Mouse (Mus musculus) heart, postnatal 0 days (tissue): ENCODE results near the gene Pglyrp2. TPM values are rescaled to one million over a fixed set of nuclear protein-coding genes. Genes with fewer than 3 reads are reported as not detected.

ENCODE experiments used
- ATAC-seq: fragments of 200-750 bp; cut with Nextera tagmentation; 2 replicates; pipeline ENCODE4 v1.8.0; 2017; ENCODE audit warnings: low read depth, moderate number of reproducible peaks, moderate library complexity; ENCODE audit not compliant: insufficient read depth
- DNase-seq: peaks from one replicate; pipeline ENCODE4 v3.0.0-alpha.2; 2016; ENCODE audit warnings: low spot score
- H3K27ac ChIP-seq: fragments of 300-500 bp; sonication (generic); 2 replicates; pipeline ENCODE4 v1.5.1; 2014; ENCODE audit warnings: low read depth, mild to moderate bottlenecking
- H3K27me3 ChIP-seq: fragments of 300-500 bp; sonication (generic); 2 replicates; pipeline ENCODE4 v1.6.1; 2014; ENCODE audit warnings: low read length, mixed read lengths; ENCODE audit not compliant: control insufficient read depth, insufficient read depth
- H3K36me3 ChIP-seq: fragments of 300-500 bp; sonication (generic); replicated peaks from 2 replicates; pipeline ENCODE4 v1.6.1; 2014; ENCODE audit warnings: low read length, mixed read lengths; ENCODE audit not compliant: control insufficient read depth, insufficient read depth
- H3K4me1 ChIP-seq: fragments of 300-500 bp; sonication (generic); 2 replicates; pipeline ENCODE4 v1.6.1; 2014; ENCODE audit warnings: antibody characterized with exemption; ENCODE audit not compliant: control insufficient read depth, insufficient read depth
- H3K4me2 ChIP-seq: fragments of 300-500 bp; sonication (generic); 2 replicates; pipeline ENCODE4 v1.6.1; 2014; ENCODE audit warnings: low read depth, mild to moderate bottlenecking, low read length, moderate library complexity
- H3K4me3 ChIP-seq: fragments of 300-500 bp; sonication (generic); 2 replicates; pipeline ENCODE4 v1.5.1; 2014; ENCODE audit warnings: low read depth, low read length
- H3K9ac ChIP-seq: fragments of 300-500 bp; sonication (generic); replicated peaks from 2 replicates; pipeline ENCODE4 v1.6.1; 2014; ENCODE audit warnings: low read depth, low read length, mixed read lengths
- H3K9me3 ChIP-seq: fragments of 300-500 bp; sonication (generic); replicated peaks from 2 replicates; pipeline ENCODE4 v1.6.1; 2016; ENCODE audit warnings: low read length; ENCODE audit not compliant: control insufficient read depth
- CTCF ChIP-seq: IDR thresholded peaks from 2 replicates; pipeline ENCODE4 v1.5.1; 2016; ENCODE audit warnings: antibody characterized with exemption, control low read depth, low read depth
- EP300 ChIP-seq: IDR thresholded peaks from 2 replicates; pipeline ENCODE4 v1.6.1; 2016; ENCODE audit warnings: antibody characterized with exemption, low read depth
- WGBS: fragments of 180-500 bp; shearing (Covaris S2); extraction: QIAGEN DNeasy Blood & Tissue Kit; methylation state at CpG from one replicate; pipeline ENCODE4 v1.1.7; 2014; 5-methylcytosine and 5-hydroxymethylcytosine counted together
- microRNA-seq: library from miRNA; unstranded; fragments of <30 nt; microRNA quantifications from one replicate; pipeline ENCODE4, GENCODE M21; 2016
- polyA plus RNA-seq: library from polyadenylated mRNA; unstranded; fragments of >200 nt; fragmentation: Nextera tagmentation; extraction: Ambion mirVana; gene quantifications from 2 replicates; pipeline ENCODE4 v1.2.1, GENCODE M21; 2015
- total RNA-seq: library from RNA; depleted of rRNA; stranded (reverse); fragments of >200 nt; gene quantifications from 2 replicates; pipeline ENCODE4 v1.2.3, GENCODE M21; 2014; ENCODE audit warnings: low replicate concordance; rRNA removed

The Pglyrp2 gene
- total and polyA plus RNA-seq, 2 experiments from 2014 or later = not detected

DNA sequence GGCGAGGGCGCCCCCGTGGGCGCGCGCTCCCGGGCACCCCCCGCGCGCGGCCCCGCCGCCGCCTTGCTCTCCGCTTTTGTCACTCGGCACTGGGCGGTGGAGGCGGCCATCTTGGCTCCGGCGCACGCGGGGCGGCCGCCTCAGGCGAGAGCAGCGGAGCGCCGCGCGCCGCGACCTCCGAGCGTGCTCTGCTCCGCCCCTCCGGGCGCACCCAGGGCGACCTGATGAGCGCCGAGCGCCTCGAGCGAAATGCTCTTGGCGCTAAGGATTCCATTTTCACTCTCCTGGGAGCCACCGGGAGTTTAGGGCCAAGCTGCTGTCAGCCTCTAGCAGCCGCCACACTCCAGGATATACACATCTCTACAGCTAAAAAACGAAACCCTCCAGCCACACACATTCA lies 59.6 kb downstream of the Pglyrp2 start:
- Histone ChIP-seq H3K4me2 (peak overlapping the region; percentile 84), H3K27ac (peak overlapping the region; percentile 64), H3K27me3 (no peaks in the 10 kb centered on the region), H3K9me3 (no peaks in the 10 kb centered on the region), H3K9ac (peak overlapping the region; percentile 94), H3K4me1 (peaks cover 17% of the 10 kb centered on the region; the same call in 1 of the 2 replicates), H3K4me3 (peak overlapping the region; percentile 92), H3K36me3 (peaks cover 24% of the 10 kb centered on the region)
- ATAC-seq (peak; percentile 94), DNase-seq (peak; percentile 94)
- TF ChIP-seq EP300 (no peak), CTCF (peak; percentile 14; the same call in 1 of the 2 replicates)
- WGBS = 0% methylated on average over 39 of the region's 47 CpGs

DNA sequence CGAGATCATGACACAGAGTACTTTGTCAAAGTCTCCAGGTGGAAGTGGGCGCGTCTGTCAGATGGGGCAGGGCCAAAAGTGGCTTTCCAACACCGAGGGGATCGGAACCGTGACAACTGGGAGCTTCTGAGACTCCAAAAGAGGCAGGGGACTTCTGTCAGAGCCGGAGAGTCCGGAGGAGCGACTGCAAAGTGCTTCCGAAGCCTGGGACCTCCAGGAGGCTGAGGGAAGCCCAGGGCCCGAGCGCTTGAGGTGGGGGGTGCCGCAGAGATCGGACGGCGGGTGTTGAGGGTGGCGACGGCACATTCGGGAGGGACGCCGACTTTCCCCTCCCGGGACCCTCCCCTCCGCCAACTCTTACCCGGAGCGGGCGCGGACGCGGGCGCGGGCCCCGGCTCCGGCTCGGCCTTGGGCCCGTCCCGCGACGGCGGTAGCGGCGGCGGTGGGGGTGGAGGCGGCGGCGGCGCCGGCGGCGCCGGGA lies 60.1 kb downstream of the Pglyrp2 start:
- WGBS = under 1% methylated on average over 25 of the region's 50 CpGs
- H3K4me1 ChIP-seq = peaks cover 17% of the 10 kb centered on the region; the same call in 1 of the 2 replicates

DNA sequence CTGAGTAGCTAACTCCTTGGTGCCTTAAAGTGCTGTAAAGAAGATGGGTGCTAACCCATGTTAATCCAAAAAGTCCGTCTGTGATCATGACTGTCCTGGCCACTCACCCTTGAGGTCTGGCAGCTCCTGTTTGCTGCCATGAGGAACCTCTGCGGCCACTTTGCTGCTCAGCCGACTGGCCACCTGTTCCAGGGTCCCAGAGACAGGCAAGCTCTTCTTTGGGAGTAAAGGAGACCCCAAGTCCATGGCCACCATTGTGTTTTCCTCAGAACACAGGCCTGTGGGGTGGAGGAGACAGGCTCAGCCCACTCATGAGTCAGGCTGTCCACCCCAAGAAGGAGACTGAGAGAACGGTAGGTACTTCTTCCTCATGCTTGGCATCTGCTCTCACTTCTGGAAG lies 61.3 kb downstream of the Pglyrp2 start:
- H3K27me3 ChIP-seq = no peaks in the 10 kb centered on the region
- peaks cover 17% of the 10 kb centered on the region; the same call in 1 of the 2 replicates for H3K4me1 ChIP-seq
- H3K4me3 ChIP-seq = 0 out of 2 replicates have a peak overlapping the region, but pooled peaks have one; percentile 92
- peak overlapping the region; percentile 84; the same call in 1 of the 2 replicates for H3K4me2 ChIP-seq
- no peak overlapping the region for H3K27ac ChIP-seq
- ATAC-seq = no peak
- peaks cover 41% of the 10 kb centered on the region for H3K36me3 ChIP-seq
- 67% methylated on average over 4 of the region's 4 CpGs for WGBS
- DNase-seq = no peak
- no peaks in the 10 kb centered on the region for H3K9me3 ChIP-seq
- TF ChIP-seq CTCF = no peak
- no peak for TF ChIP-seq EP300
- H3K9ac ChIP-seq = no peak overlapping the region

More for the DNA sequence above, 60.1 kb downstream of the Pglyrp2 start:
- DNase-seq = no peak
- Histone ChIP-seq H3K9me3 (no peaks in the 10 kb centered on the region), H3K27ac (peak overlapping the region; percentile 64), H3K27me3 (no peaks in the 10 kb centered on the region), H3K4me3 (peak overlapping the region; percentile 92), H3K4me2 (peak overlapping the region; percentile 84), H3K36me3 (peaks cover 29% of the 10 kb centered on the region), H3K9ac (peak overlapping the region; percentile 94)
- peak; percentile 37 for ATAC-seq
- TF ChIP-seq CTCF (no peak), EP300 (no peak)

Small RNA genes lying within 50 kb of the gene (microRNA-seq; reads per million reads assigned to microRNA genes)
- gene Gm22201 = not detected

Other genes starting within 250 kb of the Pglyrp2 start
- 3.4 TPM in 1 of 2 replicates, not detected in the other for gene Ephx3, start 234.6 kb downstream of the Pglyrp2 start, total RNA-seq
- gene Ephx3, start 234.6 kb downstream of the Pglyrp2 start, polyA plus RNA-seq = 0.12 and 0.18 TPM in 2 replicates
- gene Brd4, start 139.4 kb downstream of the Pglyrp2 start, total RNA-seq = 13.0 and 15.0 TPM in 2 replicates
- 26.8 and 28.1 TPM in 2 replicates for gene Brd4, start 139.4 kb downstream of the Pglyrp2 start, polyA plus RNA-seq
- gene Akap8, start 102.9 kb downstream of the Pglyrp2 start, total RNA-seq = 65.8 and 110 TPM in 2 replicates
- 31.0 and 40.2 TPM in 2 replicates for gene Akap8, start 102.9 kb downstream of the Pglyrp2 start, polyA plus RNA-seq
- 38.5 and 80.6 TPM in 2 replicates for gene Akap8l, start 73.6 kb downstream of the Pglyrp2 start, total RNA-seq
- gene Akap8l, start 73.6 kb downstream of the Pglyrp2 start, polyA plus RNA-seq = 66.4 and 70.8 TPM in 2 replicates
- gene Wiz, start 34.7 kb downstream of the Pglyrp2 start, total RNA-seq = 14.2 and 21.4 TPM in 2 replicates
- 6.8 and 7.0 TPM in 2 replicates for gene Wiz, start 34.7 kb downstream of the Pglyrp2 start, polyA plus RNA-seq
- 7.3 and 15.0 TPM in 2 replicates for gene Rasal3, start 20.6 kb downstream of the Pglyrp2 start, total RNA-seq
- 0.40 TPM in 2 replicates for gene Rasal3, start 20.6 kb downstream of the Pglyrp2 start, polyA plus RNA-seq
- 0.23 and 4.0 TPM in 2 replicates for gene Cyp4f39, start 28.6 kb upstream of the Pglyrp2 start, total RNA-seq
- gene Cyp4f39, start 28.6 kb upstream of the Pglyrp2 start, polyA plus RNA-seq = 0.14 and 0.16 TPM in 2 replicates
- 5.0 and 16.1 TPM in 2 replicates for gene Cyp4f17, start 81.9 kb upstream of the Pglyrp2 start, total RNA-seq
- 5.9 and 6.1 TPM in 2 replicates for gene Cyp4f17, start 81.9 kb upstream of the Pglyrp2 start, polyA plus RNA-seq
- 17.6 and 18.7 TPM in 2 replicates for gene Cyp4f16, start 112.4 kb upstream of the Pglyrp2 start, total RNA-seq
- gene Cyp4f16, start 112.4 kb upstream of the Pglyrp2 start, polyA plus RNA-seq = 15.8 and 16.2 TPM in 2 replicates
- gene Cyp4f37, start 197.1 kb upstream of the Pglyrp2 start, total RNA-seq = not detected in 2 replicates
- gene Cyp4f37, start 197.1 kb upstream of the Pglyrp2 start, polyA plus RNA-seq = not detected in 2 replicates
- not detected in 2 replicates for gene Cyp4f40, start 234.7 kb upstream of the Pglyrp2 start, total RNA-seq
- gene Cyp4f40, start 234.7 kb upstream of the Pglyrp2 start, polyA plus RNA-seq = not detected in 2 replicates